Mouse (Mus musculus): ENCODE results near the gene Dcst2. TPM values are rescaled to one million over a fixed set of nuclear protein-coding genes. Genes with fewer than 3 reads are reported as not detected.

Dcst2 gene
- 0.16 TPM for polyA plus RNA-seq (2017; shearing (Covaris generic))

DNA sequence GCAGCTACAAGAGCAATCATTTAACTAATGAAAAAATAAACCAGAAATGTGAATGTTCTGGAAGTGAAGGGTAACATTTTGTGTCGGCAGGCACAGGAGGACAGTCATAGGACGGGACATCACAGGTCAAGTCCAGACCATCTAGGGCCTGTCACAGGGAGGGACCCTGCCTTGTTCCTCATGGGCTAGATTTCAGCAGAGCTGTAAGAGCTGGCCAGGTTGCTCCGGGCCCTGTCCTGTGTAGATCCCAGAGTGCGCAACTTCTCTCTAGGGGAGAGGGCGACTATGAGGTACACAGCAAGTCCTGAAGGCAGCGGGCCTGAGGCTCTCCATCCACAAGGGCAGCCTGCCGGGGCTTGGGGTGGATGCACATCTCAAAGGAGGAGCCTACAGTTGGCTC, at the start of gene Dcst2:
Dcst2 (plus strand) TSS at position 301 of the 400 bp plus-strand sequence.

DNA sequence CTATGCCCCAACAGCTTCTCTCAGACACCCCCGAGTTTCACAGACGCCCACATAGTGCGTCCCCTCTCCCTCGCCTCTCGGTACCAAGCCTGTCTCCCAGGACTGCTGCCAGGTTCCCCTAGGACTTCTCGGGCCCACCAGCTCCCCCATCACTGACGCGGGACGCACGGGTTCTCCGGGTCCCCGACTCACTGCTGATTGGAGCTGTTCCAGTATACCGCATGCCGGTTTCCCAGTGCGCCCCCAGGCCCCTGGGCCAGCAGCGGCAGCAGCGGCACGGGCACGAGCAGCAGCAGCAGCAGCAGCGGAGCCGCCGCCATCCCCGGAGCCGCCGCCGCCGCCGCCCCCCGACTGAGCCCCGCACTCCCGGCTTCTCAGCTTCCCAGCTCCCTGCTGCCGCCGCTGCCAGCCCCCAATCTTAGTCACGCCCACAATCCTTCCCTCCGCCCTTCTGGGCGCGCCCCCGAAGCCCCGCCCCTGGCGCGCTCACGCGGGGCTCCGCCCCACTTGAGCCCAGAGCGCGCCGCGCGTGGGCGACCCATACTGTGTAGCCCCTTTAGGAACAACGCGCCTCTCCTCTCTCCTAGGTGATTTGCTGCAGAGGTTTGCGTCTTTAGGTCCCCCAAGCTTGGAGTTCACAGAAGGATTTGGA, 39.1 kb upstream of the Dcst2 start, which contains the start of gene Efna3:
Efna3 (minus strand) TSS at position 452 of the 652 bp plus-strand sequence.

DNA sequence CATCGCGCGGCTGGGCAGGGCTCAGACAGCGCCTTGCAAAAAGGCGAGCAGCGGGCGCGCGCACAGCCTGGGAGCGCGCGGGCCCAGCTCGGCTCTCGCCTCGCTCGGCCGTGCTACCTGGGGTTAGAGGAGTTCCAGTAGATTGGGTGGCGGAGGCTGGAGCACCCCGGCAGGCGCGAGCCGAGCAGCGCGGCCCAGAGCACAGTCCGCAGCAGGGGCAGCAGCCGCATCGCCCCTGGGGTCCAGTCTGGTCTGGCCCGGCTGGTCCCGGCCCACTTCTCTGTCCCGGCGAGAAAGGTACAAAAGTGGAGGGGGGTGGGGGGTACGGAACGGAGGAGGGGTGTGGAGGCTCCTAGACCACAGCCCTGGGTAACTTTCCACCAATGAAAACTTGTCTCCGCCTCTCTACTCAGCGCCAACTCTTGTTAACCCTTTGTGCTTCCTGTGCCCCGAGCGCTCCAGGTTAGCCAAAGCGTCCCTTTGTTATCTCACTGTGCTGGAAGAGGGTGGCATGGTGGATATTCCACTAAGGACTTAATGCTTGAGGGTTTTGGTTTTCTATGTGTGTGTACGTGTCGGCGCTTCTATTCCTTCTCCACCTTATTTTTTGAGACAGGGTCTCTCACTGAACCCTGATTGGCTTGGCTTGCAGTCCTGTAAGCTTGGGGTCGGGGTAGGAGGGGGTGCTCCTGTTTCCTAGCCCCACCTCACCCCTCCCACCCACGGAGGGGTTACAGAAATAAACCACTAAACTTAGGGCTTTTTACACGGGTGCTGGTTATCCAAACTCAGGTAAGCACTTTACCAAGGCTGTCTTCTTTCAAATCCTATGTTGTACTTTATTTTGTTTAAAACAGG, 23.8 kb upstream of the Dcst2 start, which contains the start of gene Efna4:
Efna4 (minus strand) TSS at position 308 of the 858 bp plus-strand sequence.

DNA sequence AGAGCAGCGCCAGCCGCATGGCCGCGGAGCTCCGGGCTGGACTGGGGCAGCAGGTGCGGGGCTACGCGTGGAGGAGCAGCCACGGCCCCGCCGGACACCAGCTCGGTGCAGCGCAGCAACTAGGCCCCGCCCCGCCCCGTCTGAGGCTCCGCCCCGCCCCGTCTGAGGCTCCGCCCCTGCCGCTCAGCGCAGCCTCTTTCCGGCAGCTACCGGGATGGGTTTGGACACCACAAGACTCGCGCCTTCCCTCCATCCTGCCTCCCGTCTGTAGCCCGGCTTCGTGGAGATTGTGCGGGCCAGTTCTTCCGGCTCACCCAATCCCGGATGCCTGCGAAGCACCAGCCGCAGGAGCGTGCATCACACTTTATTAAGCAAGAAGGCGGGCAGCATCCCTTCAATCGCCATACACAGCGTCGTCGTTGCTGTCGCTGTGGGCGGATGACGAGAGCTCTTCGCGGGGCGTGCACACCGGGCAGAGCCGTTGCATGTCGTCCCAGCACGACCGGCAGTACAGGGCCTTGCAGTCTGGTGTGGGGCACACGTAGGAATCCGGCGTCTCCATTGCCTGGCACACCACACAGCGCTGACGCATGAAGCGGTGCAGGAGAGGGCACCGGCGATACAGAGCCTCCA, 11.8 kb upstream of the Dcst2 start, which contains the start of gene Adam15:
Adam15 (minus strand) TSS at position 128 of the 633 bp plus-strand sequence.

DNA sequence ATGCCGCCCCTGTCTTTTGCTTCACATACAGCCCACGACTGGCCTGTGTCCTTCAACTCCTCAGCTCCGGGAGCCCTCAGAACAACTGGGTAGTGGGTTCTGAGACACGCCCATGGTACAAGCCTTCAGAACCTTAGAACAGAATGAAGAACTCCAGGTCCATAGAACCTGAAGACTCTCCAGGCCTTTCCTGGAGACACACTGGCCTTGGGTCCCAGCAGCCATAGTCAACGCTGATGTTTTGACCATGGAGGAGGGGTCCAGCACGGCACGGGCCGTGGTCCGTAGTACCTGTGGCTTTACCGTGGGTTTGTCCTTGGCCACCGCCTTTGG, 3.3 kb downstream of the Dcst2 start, which contains the start of gene Dcst1:
Dcst1 (minus strand) TSS at position 101 of the 333 bp plus-strand sequence.

DNA sequence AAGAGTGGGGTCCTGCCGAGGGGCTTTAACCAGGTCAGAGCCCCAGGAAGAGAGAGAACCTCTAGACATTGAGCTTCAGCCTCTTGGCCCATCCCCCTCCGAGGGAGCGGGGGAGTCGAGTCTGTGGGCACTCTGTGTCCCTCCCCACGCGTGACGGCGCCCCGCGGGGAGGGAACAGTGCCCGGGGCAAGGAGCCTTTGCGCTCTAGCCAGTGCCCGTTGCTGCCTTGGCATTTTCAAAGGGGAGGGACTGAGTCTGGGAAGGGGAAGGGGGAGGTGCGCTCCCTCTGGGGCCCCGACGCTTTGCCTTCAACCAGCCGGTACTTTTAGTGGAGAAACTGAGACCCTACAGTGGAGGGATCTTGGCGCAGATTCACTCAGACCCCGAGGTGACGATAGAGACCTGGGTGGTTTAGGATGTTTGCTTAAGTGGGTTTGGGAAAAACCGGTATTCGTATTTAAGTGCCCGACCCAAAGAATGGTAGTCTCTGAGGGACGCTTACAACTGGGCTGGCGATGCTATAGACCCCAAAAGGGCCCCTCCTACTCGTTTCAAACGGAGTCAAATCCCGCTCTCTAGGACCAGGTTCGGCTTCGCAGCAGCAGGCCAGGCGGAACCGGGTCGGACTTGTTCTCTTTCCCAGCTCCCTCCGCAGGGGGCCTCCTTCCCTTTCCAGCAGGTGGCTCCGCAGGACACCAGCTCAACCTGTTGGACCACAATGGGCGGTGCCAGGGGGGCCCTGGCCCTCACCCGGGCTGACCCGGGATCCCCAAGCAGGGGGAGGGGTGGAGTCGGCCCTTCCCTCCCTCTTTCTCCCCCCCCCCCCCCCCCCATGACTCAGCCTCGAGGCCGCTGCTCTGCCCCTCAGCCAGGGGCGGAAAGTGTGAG, 32.5 kb downstream of the Dcst2 start, which contains the start of gene Zbtb7b:
Zbtb7b (minus strand) TSS at position 771 of the 888 bp plus-strand sequence.

DNA sequence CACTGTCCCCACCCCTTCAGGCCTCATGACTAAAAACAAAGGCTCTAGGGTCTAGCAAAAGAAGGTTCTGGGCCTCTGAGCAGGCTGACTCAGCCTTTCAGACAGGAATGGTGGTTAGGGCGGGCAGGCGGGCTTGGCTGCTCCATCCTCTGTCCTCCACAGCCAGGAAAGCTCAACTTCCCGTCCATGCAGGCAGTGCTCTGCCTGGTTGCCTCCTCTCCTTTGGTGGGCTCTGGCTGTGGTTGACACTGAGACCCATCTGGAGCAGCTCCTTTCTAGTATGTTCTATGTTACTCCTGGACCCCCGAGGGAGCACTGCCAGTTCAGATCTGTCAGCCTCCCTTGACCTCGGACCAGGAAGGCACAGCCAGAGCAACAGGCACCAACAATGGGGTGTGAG, 40.9 kb downstream of the Dcst2 start, which contains the start of gene Lenep:
Lenep (minus strand) TSS at position 101 of the 400 bp plus-strand sequence.

DNA sequence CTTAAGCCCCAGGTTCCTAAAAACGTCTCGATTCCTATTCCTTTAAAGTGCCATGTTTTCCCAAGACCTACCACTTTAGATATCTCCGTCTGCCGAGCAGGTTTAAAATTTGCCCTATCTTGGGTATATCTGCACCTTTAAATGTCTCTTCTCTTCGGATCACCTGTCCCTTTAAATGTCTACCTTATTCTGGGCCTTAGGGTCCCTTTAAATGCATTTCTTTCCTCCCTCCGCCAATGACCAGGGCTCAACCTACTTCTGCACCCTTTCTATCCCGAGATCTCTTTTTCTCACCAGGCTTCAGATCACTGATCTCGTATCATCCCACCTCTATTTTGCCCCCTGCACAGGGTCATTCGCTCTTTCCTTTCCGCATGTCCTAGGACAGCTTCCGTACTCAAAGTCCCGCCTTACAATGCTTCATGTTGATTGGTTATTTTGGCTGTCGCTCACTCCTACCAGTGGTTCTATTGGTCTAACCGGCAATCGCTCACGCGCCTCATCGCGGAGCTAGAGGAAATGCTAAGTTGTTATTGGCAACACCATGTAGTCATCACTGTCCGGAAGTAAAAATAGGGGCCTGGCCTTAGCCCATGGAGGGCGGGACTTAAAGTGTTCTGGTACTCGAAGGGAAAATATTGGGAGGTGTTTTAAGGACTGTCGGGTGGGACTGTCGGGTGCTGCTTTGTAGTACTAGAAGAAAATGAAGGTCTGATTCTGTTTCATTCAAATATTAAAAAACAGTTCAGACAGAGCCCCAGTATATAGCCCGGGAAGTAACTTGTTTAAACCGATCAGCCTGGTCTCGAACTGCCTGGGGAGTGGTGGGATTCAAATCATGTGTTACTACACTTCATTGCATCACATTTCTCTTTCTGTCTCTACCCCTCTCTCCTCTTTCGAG, 50.0 kb downstream of the Dcst2 start, which contains the start of gene Flad1:
Flad1 (minus strand) TSS at position 381 of the 904 bp plus-strand sequence.

DNA sequence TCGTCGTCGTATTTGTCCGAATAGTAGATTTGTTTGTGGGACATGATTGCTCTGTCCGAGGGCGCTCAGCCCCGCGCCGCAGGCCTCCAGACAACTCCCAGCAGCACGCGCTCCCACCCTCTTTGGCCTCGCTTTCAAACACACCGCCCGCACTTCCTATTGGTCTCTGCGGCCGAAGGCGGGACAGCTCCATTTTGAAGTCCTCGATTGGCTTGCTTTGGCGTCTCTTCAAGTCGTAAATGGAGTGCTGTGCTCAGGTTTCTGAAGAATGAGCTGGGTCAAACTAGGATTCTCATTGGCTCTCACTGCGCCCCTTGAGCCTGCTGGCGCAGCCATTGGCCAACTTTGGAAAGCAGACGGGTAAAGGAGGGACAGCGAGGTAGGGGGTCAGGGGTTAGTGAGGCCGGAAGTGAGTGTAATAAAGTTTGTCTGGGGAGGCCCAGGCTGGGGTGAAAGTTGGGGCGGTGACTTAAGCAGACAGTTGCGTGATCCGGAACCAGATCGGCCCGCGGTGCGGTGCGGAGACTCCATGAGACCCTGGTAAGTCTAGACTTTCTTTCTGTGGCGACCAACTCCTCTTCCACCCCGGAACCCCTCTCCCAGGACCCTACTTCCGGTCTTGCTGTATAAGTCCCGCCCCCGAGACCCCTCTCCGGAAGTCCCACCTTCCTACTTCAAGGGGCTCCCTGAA, 56.5 kb downstream of the Dcst2 start, which contains the start of the genes Cks1b and Shc1:
Cks1b (minus strand) TSS at position 214 of the 691 bp plus-strand sequence.
Shc1 (plus strand) TSS at position 274 of the 691 bp plus-strand sequence.

Other genes starting within 250 kb of the Dcst2 start
- gene Pklr, start 225.8 kb upstream of the Dcst2 start, polyA plus RNA-seq (2017; shearing (Covaris generic)) = not detected
- 0.48 TPM for gene Hcn3, start 201.8 kb upstream of the Dcst2 start, polyA plus RNA-seq (2017; shearing (Covaris generic))
- 80.7 TPM for gene Clk2, start 197.2 kb upstream of the Dcst2 start, polyA plus RNA-seq (2017; shearing (Covaris generic))
- 240 TPM for gene Scamp3, start 184.5 kb upstream of the Dcst2 start, polyA plus RNA-seq (2017; shearing (Covaris generic))
- 102 TPM for gene Fam189b, start 178.8 kb upstream of the Dcst2 start, polyA plus RNA-seq (2017; shearing (Covaris generic))
- 106 TPM for gene Gba, start 159.0 kb upstream of the Dcst2 start, polyA plus RNA-seq (2017; shearing (Covaris generic))
- 2.3 TPM for gene Thbs3, start 146.8 kb upstream of the Dcst2 start, polyA plus RNA-seq (2017; shearing (Covaris generic))
- 86.4 TPM for gene Mtx1, start 134.9 kb upstream of the Dcst2 start, polyA plus RNA-seq (2017; shearing (Covaris generic))
- 12.5 TPM for gene Muc1, start 132.9 kb upstream of the Dcst2 start, polyA plus RNA-seq (2017; shearing (Covaris generic))
- gene Krtcap2, start 116.0 kb upstream of the Dcst2 start, polyA plus RNA-seq (2017; shearing (Covaris generic)) = 246 TPM
- gene Trim46, start 115.7 kb upstream of the Dcst2 start, polyA plus RNA-seq (2017; shearing (Covaris generic)) = 2.6 TPM
- gene Dpm3, start 102.6 kb upstream of the Dcst2 start, polyA plus RNA-seq (2017; shearing (Covaris generic)) = 76.3 TPM
- 134 TPM for gene Slc50a1, start 91.4 kb upstream of the Dcst2 start, polyA plus RNA-seq (2017; shearing (Covaris generic))
- gene Efna1, start 80.8 kb upstream of the Dcst2 start, polyA plus RNA-seq (2017; shearing (Covaris generic)) = not detected
- gene Efna3, start 39.0 kb upstream of the Dcst2 start, polyA plus RNA-seq (2017; shearing (Covaris generic)) = not detected
- 0.32 TPM for gene Efna4, start 23.9 kb upstream of the Dcst2 start, polyA plus RNA-seq (2017; shearing (Covaris generic))
- 18.8 TPM for gene Adam15, start 12.0 kb upstream of the Dcst2 start, polyA plus RNA-seq (2017; shearing (Covaris generic))
- 0.16 TPM for gene Dcst1, start 3.3 kb downstream of the Dcst2 start, polyA plus RNA-seq (2017; shearing (Covaris generic))
- 10.7 TPM for gene Zbtb7b, start 32.8 kb downstream of the Dcst2 start, polyA plus RNA-seq (2017; shearing (Covaris generic))
- not detected for gene Lenep, start 40.8 kb downstream of the Dcst2 start, polyA plus RNA-seq (2017; shearing (Covaris generic))
- gene Flad1, start 49.9 kb downstream of the Dcst2 start, polyA plus RNA-seq (2017; shearing (Covaris generic)) = 32.0 TPM
- gene Cks1b, start 56.4 kb downstream of the Dcst2 start, polyA plus RNA-seq (2017; shearing (Covaris generic)) = 10.2 TPM
- 71.5 TPM for gene Shc1, start 56.5 kb downstream of the Dcst2 start, polyA plus RNA-seq (2017; shearing (Covaris generic))
- 47.8 TPM for gene Pygo2, start 68.2 kb downstream of the Dcst2 start, polyA plus RNA-seq (2017; shearing (Covaris generic))
- gene Pbxip1, start 74.7 kb downstream of the Dcst2 start, polyA plus RNA-seq (2017; shearing (Covaris generic)) = 109 TPM
- 7.7 TPM for gene Pmvk, start 92.6 kb downstream of the Dcst2 start, polyA plus RNA-seq (2017; shearing (Covaris generic))
- gene Kcnn3, start 158.2 kb downstream of the Dcst2 start, polyA plus RNA-seq (2017; shearing (Covaris generic)) = not detected